Mouse (Mus musculus) kidney, adult 9 months (tissue): ENCODE results near the gene Mthfr.
"Not testable (repeated sequence)": the region's sequence is repeated elsewhere in the genome, so short reads cannot be mapped to it uniquely, and the experiment has no call there.

Experiments
- DNase-seq: peaks from one replicate; pipeline ENCODE4 v3.0.0; 2022

The Mthfr gene

DNA sequence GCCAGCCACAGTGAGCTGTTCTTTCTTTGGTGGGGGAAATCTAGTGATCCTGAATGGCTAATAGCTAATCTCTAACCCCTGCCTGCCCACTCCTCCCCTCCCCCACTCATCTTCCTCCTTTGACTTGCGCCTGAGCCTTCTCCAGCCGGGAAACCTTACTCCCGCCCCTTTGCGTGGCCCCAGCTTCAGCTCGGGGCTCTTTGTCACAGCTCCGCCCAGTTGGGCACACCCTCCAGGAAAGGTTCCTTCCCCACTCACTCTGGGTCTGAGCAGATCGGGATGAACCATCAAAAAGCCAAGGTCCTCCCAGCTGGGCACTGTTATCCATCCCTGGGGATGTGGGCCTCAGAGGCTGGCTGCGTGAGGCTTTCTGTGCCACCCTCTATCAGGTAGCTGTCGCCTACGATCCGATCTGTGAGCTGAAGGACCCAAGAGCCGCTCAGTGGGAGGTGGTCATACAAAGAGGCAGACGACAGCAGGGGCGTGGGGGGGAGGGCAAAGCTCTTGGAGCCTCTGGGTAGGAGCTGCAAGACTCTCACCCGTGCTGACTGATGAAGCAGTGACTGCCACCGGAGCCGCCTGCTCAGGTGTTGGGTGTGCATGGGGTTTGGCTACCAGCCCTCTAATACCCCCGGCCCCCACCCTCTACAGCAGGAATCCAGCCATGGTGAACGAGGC is 2.2 kb downstream of the Mthfr start:
- peak; percentile 79 for DNase-seq

DNA sequence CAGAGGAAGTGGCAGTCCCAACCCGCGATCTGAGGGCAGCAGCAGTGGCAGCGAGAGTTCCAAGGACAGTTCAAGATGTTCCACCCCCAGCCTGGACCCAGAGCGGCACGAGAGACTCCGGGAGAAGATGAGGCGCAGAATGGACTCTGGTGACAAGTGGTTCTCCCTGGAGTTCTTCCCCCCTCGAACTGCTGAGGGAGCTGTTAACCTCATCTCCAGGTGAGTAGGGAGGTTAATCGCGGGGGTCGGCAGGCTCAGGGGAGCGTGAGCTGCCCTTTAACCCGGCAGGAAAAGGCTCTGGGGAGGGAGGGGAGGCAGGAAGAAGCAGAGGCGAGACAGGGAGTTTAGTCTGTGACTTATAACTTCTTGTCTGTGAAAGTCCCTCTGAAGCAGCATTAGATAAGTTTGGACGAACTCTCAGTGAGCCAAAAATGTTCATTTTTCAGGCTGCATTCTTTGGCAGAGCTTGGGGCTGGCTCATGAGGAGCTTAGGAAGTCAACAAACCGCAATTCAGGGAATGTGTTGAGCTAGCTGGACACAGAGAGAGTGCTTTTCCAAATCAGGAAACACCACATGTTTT is 2.8 kb downstream of the Mthfr start:
- DNase-seq: peak; percentile 53

DNA sequence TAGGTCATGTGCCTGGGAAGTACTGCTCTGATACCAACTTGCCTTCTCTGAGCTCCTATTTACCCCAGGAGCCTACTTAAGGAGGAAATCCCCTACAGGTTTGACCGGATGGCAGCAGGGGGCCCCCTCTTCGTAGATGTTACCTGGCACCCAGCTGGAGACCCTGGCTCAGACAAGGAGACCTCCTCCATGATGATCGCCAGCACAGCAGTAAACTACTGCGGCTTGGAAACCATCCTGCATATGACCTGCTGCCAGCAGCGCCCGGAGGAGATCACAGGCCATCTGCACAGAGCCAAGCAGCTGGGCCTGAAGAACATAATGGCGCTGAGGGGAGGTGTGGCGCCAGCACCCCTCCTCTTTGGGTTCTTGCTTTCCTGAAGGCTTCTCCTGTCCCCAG is 4.5 kb downstream of the Mthfr start:
- DNase-seq: not testable (repeated sequence)

DNA sequence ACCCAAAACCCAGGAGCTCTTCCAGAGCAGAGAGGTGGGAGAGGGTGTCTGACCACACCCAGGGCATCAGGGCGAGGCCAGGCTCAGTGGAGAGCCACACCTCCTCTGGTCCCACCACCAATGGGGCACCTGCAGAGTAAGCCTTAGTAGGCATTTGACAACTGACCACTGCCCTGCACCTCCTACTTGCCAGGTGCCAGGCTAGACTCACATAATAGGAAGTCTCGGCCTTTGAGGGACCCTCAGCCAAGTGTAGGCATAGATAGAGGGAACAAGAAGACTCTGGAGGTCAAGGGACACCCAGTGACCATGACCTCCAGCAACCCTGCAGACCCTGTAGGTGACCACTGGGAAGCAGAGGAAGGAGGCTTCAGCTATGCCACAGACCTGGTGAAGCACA is 5.2 kb downstream of the Mthfr start:
- no peak for DNase-seq

DNA sequence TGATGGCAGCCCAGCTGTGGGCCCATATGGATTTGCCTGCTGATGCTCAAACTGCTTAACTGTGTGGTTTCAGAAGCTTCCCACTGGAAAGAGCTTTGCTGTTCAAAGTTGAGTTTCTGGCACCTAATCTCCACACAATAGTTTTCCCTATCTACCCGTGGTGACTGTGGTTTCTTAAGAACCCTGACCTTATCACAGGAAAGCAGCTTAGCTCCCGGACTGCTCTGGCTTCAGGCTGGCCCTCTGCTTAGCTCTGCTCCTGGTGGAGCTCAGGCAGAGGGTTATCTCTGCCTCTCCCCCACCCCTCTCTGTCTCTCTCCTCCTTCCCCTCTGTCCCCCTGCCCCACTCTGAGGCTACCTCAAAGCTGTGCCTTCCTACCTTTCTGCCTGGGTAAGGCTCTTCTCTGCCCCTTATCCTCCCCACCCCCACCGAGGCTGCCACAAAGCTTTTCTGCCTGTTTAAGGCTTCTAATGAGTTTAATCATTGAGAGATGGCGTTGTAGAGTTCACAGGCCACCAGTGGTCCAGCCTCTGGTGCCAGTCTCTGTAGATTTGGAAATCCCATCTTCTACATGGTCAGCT is 7.7 kb downstream of the Mthfr start:
- peak; percentile 61 for DNase-seq

DNA sequence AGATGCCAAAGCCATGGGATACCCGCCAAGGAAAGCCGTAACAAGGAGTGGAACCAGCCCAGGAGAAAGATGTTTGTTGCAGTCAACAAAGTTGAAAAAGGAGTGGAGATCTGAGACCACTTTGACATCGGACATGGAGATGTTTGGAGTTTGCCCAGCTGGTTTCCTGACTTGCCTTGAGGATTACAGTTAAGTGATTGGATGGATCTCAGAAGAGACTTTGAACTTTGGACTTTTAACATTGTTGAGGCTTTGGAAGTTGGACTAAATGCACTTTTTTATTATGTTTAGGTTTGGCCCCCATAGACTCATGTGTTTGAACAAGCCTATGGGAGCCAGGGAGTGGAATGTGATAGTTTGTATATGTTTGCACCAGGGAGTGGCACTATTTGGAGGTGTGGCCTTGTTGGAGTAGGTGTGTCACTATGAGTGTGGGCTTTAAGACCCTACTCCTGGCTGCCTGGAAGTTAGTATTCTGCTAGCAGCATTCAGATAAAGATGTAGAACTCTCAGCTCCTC is 11.6 kb downstream of the Mthfr start:
- DNase-seq: peak; percentile 60

DNA sequence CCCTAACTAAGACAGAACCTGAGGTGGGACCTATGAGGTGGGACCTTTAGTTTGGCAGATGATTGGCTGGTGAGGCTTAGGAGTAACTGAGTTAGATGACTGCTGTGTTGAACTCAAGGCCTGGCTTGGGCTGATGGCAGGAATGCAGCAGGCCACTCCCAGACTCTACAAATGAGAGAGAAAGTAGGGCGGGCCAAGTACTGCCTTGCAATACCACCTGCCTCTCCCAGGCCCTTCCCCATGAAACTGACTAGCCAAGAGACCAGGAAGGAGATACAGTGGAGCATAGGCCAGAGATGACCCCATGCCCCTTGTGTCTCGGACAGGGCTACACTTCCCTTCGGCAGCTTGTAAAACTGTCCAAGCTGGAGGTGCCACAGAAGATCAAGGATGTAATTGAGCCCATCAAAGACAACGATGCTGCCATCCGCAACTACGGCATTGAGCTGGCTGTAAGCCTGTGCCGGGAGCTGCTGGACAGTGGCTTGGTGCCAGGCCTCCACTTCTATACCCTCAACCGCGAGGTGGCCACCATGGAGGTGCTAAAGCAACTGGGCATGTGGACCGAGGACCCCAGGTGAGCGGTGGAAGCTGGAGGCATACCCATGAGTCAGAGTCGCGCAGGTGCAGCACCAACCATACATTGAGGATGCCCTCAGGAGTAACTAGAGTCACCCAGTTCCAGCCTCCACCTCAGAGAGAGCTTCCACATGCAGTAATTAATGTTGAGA is 12.3 kb downstream of the Mthfr start:
- no peak for DNase-seq

DNA sequence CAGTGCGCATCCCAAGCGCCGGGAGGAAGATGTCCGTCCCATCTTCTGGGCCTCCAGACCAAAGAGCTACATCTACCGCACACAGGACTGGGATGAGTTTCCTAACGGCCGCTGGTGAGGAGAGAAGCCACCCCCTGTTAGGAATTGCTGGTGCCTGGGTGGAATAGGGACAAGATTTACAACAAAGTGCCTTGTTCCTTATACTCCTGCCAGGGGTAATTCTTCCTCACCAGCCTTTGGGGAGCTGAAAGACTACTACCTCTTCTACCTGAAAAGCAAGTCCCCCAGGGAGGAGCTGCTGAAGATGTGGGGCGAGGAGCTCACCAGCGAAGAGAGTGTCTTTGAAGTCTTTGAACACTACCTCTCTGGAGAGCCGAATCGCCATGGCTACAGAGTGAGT is 13.0 kb downstream of the Mthfr start:
- DNase-seq: no peak

DNA sequence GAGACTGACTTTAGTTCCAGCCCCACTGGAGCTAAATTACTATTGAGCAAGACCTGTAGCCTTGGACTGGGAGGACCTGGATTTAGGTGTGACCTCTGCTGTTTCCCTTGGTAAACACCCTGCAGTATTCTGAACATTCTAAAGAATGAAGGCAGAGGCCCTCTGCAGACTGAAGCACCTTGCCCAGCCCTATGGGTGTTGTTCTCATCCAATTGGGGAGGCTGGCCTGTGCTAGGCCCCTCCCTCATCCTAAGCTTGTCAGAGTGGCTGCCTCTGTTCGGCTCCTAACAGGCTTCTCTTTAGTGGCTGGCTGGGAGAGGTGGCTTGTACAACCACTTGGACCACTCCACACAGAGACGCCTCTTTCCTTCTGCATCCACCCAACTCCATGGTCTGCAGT is 14.1 kb downstream of the Mthfr start:
- DNase-seq: no peak

DNA sequence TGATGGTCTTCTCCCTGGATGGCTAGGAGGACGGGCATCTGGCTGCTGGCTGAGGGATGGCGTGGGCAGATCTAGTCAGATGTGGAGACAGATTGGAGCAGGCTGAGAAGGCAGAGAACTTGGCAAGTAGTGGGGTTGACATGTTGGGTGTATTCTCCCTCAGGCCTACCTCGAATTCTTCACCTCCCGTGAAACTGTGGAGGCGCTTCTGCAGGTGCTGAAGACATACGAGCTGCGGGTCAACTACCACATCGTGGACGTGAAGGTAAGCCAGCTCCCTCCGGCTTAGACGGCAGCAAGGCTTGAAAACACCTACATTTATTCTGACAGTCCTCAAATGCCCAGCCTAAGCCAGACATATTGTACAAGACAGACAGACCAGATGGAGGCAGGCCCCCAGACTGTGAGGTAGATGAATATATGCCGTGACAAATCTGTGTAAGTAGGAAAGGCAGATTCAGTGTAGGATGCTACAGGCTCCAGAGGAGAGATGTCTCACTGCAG is 14.6 kb downstream of the Mthfr start:
- DNase-seq: no peak

DNA sequence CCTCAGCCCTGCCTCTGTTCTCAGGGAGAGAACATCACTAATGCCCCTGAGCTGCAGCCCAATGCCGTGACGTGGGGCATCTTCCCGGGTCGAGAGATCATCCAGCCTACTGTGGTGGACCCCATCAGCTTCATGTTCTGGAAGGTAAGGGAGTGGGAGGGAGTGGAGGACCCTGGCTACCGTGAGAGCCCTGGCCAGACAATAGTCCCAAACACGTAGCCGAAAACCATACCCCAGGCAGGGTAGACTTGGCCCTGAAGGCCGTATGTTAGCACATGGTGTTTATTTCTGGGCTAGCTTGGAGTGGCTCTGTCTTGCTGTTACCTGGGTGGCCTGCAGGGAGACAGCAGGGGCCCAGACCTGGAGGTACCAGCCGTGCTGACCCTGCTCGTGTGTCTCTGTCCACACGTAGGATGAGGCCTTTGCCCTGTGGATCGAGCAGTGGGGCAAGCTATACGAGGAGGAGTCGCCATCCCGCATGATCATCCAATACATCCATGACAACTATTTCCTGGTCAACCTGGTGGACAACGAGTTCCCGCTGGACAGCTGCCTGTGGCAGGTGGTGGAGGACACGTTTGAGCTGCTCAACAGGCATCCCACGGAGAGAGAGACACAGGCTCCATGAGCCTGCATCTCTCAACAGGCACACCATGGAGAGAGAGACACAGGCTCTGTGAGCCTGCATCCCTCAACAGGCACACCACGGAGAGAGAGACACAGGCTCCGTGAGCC is 16.3 kb downstream of the Mthfr start:
- DNase-seq: no peak

DNA sequence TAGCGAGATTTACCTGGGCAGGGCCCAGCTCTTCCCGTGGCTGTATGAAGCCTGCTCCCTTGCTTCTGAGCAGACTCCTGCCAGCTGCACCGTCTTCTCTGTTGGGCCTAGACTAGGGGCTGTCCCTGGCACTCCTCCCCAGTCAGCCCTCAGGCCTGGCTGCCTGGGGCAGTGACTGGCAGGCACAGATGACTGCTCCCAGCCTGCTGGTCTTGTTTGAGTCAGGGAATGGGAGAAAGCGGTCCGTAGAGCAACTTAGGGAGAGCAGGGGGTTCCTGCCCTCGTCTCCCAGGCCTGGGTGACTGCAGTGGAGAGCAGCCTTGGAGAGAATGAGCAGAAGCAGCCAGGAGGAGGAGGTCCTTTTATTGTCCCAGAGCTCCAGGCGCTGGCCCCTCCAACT is 17.4 kb downstream of the Mthfr start:
- DNase-seq: peak; percentile 55

DNA sequence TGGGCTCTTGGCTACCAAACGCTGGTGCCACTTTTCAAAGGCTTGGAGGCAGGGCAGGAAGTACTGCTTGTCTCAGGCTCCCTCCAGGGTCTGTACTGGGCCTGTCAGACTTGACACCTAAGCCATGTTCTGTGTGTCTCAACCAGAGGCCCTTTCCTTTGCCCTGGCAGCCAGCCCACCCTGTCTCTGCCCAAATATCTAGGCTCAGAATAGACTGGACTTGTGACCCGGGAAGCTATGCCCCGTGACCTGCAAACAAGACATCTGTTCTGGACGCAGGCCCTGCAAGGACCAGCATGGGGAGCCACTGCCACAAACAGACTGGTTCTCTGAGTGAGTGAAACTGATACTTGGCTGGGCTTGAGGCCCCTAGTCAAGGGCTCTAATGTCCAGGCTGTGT is 17.9 kb downstream of the Mthfr start:
- DNase-seq: peak; percentile 91

DNA sequence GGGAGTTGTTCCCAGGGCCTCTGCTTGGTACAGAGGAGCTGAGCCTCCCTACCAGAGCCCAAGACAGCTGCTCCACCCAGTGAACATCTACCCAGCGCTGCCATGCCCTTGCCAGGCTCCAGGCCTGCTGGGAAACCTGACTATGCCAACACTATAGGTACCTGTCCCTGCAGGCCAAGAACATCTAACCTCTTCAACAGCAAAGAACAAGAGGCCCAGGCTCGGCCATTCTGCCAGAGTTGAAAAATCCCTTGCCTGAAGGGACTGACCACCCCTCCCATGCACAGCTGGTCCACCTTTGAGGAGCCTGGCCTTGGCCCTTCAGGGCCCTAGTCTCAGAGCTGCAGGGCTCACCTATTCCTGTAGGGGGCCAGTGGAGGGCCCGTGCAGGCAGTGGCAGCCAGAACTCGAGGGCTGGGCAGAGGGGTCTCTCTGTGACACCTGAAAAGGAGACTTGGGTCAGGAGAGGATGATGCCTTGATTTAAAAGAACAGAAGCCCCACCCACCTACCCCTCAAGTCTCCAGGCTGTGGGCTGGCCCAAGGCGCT is 18.9 kb downstream of the Mthfr start:
- DNase-seq: no peak

DNA sequence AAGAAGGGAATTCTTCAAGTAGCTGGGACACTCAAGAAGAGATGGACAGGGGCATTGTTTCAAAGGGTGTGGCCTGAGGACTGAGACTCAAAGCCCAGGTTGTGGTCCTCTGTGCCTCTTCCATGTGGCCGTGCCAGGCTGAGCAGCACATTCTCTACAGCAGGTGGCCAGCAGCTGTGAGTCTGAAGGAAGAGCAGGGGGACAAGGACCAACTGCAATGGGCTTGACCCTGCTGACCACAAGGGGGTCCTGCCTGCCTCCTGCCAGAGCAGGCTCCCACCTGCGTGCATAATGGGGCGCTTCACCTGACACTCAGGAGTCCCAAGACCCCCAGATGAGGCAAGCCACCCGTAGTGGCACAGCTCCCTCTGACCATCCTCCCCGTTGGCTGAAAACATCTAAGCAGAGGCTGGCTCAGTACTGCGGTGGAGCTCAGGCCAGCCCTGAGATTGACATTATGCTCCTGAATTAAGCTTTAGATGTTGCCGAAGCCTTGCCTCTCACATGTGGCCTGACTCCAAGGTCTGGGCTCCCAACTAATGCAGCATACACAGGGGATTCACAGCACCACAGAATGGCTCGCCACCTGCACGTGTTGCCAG is 19.4 kb downstream of the Mthfr start:
- DNase-seq: no peak

DNA sequence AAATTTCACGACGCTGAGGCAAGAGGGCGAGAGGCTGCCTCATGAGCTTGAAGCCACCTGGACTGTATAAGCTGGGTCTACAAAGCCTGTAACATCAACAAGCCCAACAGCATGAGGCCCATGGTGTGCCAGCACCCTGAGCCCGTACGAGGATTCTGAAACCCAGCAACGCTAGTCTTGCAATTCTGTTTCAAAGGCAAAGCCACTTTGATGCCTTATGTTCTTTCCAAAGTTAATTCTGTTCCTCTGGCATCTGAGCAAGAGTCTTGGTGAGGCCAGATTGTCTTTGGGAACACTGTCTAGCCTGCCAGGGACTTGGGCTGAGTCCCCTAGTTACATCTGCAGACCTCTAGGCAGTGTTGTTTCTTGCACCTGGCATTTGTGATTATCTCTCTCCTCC is 20.1 kb downstream of the Mthfr start:
- DNase-seq: no peak

DNA sequence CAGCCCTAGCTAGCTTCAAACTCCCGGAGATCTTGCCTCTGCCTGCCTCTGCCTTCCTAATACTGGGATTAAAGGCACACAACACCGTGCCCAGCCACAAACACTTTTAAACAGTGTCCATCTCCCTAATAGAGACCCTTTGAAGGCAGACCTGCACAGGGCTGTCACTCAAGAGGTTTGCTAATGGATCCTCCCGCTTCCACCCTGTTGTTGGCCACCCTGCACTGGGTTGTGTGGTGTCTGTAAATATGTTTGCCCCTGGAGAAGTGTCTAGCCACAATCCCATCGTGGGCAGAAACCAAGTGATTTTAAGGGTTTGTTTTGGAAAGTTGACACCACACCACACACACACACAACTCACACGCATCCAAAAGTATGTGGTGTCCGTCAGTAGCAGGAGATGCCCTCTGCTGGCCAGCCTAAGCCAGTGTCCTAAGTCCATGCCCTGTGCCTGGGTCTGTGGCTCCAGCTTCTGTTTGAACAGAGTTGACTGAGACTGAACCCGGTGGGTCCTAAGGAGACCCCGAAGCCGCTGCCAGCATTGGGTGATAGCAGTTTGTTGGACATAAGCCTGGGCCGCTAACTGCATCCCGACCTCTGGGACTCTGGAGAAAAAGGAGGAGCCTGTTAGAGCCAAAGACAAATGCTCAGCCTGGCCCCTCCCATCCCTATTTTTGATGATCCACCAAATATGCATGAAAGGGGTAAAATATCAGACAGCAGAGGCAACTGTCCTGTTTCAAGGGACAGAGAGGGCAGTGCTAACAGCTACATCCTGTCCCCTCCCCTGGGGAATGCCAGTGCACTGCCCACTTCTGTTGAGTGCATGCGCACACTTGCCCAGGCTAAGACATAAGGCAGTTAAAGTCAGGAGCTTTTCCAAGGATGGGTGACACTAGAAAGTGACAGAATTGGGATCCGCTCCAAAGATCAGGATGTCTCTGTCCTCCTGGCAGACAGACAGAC is 21.5 kb downstream of the Mthfr start:
- peak; percentile 67 for DNase-seq

DNA sequence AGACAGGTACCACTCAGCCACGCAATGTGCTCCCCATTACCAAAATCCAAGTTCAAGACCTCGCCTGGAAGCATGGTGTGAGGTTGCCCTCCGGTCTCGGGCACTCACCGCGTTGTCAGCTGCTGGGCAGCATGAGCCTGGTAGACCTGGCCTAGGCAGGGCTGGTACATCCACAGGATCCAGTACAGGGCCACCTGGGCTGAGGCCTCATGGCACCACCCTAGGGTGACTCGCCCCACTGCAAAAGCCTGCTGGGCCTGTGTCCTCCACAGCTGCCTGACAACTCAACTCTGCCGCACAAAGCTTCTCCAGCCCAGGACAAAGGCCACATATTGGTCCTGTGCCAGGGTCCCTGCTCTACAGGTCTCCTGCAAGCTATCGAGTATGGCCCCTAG is 22.2 kb downstream of the Mthfr start:
- DNase-seq: no peak

DNA sequence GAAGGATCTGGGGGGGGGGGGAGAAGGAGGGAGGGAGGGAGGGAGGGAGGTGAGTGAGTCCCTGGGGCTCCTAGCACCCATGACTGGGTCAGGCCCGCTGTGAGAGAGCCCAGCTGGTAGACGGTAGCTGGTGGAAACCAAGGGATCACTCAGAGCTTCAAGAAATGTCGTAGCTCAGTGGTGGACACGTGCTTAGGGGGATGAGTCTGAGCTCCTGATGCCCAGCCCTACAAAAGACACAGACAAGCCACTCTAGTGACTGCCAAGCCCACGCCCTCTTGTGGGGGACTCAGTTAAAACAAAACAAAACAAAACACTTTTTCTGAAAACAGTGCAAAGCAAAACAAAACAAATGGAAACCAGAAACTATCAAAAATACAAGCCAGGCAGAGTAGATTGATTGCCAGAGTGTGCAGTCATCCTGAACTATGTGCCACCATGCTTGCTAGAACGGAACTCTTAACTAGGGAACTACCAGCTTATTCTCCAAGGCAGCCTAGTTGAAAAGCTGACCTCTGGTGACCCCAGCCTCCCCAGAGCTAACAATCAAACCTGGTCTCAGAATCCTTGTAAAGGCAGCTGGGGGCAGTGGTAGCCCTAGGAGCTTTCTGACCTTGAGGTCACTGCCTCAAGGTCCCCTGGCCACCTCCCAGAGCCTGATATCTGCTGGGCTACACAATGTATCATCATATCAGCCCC is 27.0 kb downstream of the Mthfr start:
- no peak for DNase-seq

DNA sequence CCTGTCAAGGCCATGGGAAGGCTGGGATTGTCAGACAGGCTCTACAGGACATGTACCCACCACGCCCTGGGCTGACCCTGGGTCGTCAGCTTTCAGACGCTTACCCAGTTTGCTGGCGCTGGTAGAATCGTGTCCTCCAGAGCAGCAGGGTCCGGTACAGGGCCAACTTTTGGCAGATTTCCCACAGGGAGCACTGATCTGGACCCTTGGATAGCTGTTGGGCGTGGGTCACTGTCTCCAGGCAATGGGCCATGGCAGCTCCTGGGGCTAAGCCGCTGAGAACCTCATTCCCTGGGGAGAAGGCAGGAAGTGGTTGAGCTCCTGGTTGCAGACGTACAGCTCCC is 27.5 kb downstream of the Mthfr start:
- DNase-seq: peak; percentile 82
